Mouse (Mus musculus) bone marrow, adult 2 months (tissue): ENCODE measurements around the gene Pola1. TPM values are rescaled to one million over a fixed set of nuclear protein-coding genes. Genes with fewer than 3 reads are reported as not detected.

ENCODE experiments used
- H3K27ac ChIP-seq: fragments of 200-500 bp; 2 replicates; pipeline ENCODE4 v1.5.1; 2012; ENCODE audit warnings: low read depth, mild to moderate bottlenecking, control low read depth, inconsistent platforms, low read length; ENCODE audit not compliant: control insufficient read depth, poor library complexity, insufficient read depth
- H3K4me1 ChIP-seq: fragments of 200-500 bp; 2 replicates; pipeline ENCODE4 v1.6.1; 2011; ENCODE audit warnings: low read length; ENCODE audit not compliant: control insufficient read depth, insufficient read depth
- H3K4me3 ChIP-seq: fragments of 200-500 bp; replicated peaks from 2 replicates; pipeline ENCODE3; 2011; ENCODE audit warnings: mild to moderate bottlenecking, low read depth, low read length, control low read depth; ENCODE audit not compliant: control insufficient read depth
- CTCF ChIP-seq: fragments of 200-500 bp; IDR thresholded peaks from 2 replicates; pipeline ENCODE4 v1.5.1; 2011; ENCODE audit warnings: low read length, control low read depth; ENCODE audit not compliant: control insufficient read depth, insufficient read depth
- POLR2A ChIP-seq: fragments of 200-500 bp; IDR thresholded peaks from 2 replicates; pipeline ENCODE4 v1.6.1; 2011; ENCODE audit warnings: low read depth, mild to moderate bottlenecking, control low read depth, low read length, borderline replicate concordance; ENCODE audit not compliant: control insufficient read depth
- WGBS: fragments of 180-500 bp; shearing (Covaris S2); methylation state at CpG from one replicate; pipeline ENCODE4 v1.1.7; 2018; 5-methylcytosine and 5-hydroxymethylcytosine counted together
- polyA plus RNA-seq: library from polyadenylated mRNA; stranded (reverse); fragments of >200 nt; gene quantifications from 2 replicates; pipeline ENCODE4 v1.2.4, GENCODE M21; 2011; ENCODE audit warnings: low replicate concordance; ENCODE audit not compliant: missing spikeins, insufficient read depth, insufficient read length

The Pola1 gene
- polyA plus RNA-seq, 1 experiment, result 26.2 TPM

DNA sequence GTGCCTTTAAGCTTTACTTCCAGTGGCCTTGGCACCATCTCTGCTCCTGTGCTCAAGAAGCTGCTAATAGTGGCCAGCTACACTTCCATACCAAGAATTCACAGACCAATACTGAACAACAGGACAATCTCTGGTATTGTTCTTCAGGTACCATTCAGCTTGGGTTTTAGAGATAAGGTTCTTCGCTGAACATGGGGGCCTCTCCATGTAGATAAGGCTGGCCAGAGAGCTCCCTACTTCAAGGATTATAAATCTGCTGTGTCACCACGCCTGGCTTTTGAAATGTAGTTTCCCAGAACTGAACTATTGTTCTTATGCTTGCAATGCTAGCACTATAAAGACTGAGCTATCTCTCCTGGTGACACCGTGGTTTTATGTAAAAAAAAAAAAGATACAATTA is 234.9 kb downstream of the Pola1 start:
- H3K4me3 ChIP-seq, result no peak overlapping the region
- TF ChIP-seq POLR2A (no peak), CTCF (no peak)
- 61% methylated on average over 3 of the region's 3 CpGs for WGBS
- H3K4me1 ChIP-seq, result no peaks in the 10 kb centered on the region
- H3K27ac ChIP-seq, result no peak overlapping the region

DNA sequence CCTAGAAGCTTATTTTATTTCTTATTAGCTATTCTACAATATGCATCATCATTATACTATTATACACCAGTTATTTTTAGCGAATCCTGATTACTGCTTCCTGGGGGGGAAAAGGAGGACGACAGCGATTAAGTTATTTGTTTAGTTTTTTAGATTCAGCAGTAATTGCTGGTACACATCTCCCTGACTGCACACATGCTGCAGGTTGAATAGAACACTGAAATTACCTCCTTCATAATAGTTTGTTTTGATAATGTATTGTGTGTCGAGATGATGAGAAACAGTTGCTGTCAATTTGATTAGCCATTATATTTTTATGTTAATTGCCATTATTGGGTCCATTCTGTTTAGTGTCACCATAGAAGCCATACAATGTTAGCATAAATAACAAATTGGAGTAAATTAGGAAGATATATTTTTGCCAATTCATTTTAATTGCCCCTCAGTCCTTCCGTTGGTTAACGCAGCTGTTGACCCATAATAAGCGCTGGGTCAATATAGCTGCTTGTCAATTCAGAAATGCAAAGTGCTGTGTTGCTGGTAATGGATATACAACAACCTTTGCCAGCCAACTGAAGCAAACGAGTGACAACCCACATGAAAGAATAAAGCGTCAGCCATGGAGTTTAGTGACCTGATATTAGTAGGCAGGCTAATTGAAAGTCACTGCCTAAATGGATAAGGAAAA is 254.5 kb downstream of the Pola1 start:
- Histone ChIP-seq H3K4me1 (no peaks in the 10 kb centered on the region), H3K4me3 (no peak overlapping the region), H3K27ac (no peak overlapping the region)
- 86% methylated on average over 9 of the region's 9 CpGs for WGBS
- TF ChIP-seq CTCF (no peak), POLR2A (no peak)

DNA sequence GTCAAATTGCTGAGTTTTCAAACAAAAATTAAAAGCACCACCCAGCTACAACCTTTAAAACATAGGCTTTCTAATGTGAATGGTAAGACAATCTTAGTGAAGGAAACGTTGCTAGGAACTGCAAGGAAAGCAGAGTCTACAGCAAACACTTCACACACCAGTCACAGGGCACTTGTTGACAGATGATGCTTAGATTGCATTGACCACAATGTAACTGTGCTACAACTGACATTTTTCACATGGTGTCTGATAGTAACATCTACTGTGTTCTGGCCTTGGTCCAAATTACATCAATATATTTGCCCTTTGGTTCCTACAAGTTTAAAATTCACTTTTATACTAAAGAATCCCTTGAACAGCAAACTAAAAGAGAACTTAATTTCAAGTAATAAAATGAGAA is 258.5 kb downstream of the Pola1 start:
- WGBS, result 42% methylated on average over 1 of the region's 1 CpGs
- Histone ChIP-seq H3K27ac (no peak overlapping the region), H3K4me1 (no peaks in the 10 kb centered on the region), H3K4me3 (no peak overlapping the region)
- TF ChIP-seq POLR2A (no peak), CTCF (no peak)

- TF ChIP-seq POLR2A (no peak), CTCF (no peak)
- Histone ChIP-seq H3K4me3 (no peak overlapping the region), H3K27ac (no peak overlapping the region), H3K4me1 (no peaks in the 10 kb centered on the region)
- 61% methylated on average over 1 of the region's 1 CpGs for WGBS
Measured at GRCm38 (mm10) chrX:93369708-93370107, 262.2 kb downstream of the Pola1 start.

DNA sequence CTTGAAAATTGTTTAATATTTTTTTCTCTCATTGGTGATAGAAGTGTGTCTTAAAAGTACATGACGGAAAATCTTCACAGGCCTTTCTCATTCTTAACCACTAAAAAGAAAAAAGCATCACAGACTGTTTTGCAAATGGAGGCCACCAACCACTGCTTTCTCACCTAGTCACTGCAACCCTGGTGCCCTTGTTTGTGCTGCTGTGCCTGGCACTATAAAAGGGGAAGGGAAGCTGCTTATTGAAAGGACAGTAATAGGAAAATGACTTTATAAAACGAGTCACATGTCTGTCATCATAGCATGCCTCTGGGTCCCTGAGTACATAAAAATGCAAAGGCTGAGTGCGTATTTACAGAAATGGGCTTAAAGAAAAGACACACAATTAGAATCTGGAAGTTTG is 263.7 kb downstream of the Pola1 start:
- TF ChIP-seq POLR2A (no peak), CTCF (no peak)
- H3K27ac ChIP-seq, result no peak overlapping the region
- WGBS, result 67% methylated on average over 3 of the region's 3 CpGs
- H3K4me3 ChIP-seq, result no peak overlapping the region
- no peaks in the 10 kb centered on the region for H3K4me1 ChIP-seq

- TF ChIP-seq POLR2A, result no peak
- TF ChIP-seq CTCF, result no peak
- no peak overlapping the region for H3K4me3 ChIP-seq
- WGBS, result 89% methylated on average over 1 of the region's 1 CpGs
- no peak overlapping the region for H3K27ac ChIP-seq
- no peaks in the 10 kb centered on the region for H3K4me1 ChIP-seq
Measured at GRCm38 (mm10) chrX:93321336-93321735, 310.6 kb downstream of the Pola1 start.

DNA sequence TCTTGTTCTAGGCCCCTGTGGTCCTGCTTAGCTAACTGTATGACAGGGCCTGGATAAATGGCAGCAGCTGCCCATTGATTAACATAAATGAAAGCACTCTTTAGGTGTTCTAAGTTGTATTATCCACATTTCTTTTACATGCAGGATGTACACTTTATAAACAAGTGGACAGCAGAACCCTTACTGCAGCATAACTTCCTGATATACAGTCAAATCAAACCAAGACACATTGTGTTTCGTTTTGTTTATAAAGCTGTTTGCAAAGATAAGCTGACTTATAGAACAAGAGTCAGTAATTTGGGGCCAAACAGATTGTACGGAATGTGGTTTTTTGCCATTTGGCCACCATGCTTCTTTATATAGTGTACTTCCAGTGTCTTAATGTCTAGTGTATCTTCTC is 312.0 kb downstream of the Pola1 start:
- no peak overlapping the region for H3K4me3 ChIP-seq
- TF ChIP-seq POLR2A (no peak), CTCF (no peak)
- no peaks in the 10 kb centered on the region for H3K4me1 ChIP-seq
- H3K27ac ChIP-seq, result no peak overlapping the region
- WGBS, result 59% methylated on average over 2 of the region's 2 CpGs

GRCm38 (mm10) chrX:93317577-93317976 is 314.4 kb downstream of the Pola1 start:
- 84% methylated on average over 4 of the region's 4 CpGs for WGBS
- no peak overlapping the region for H3K4me3 ChIP-seq
- H3K4me1 ChIP-seq, result no peaks in the 10 kb centered on the region
- no peak for TF ChIP-seq POLR2A
- no peak for TF ChIP-seq CTCF
- H3K27ac ChIP-seq, result no peak overlapping the region

GRCm38 (mm10) chrX:93305780-93306179 is 326.2 kb downstream of the Pola1 start:
- Histone ChIP-seq H3K4me1 (no peaks in the 10 kb centered on the region), H3K4me3 (no peak overlapping the region), H3K27ac (no peak overlapping the region)
- TF ChIP-seq CTCF (no peak), POLR2A (no peak)
- WGBS, result 72% methylated on average over 7 of the region's 7 CpGs
